Mouse (Mus musculus): ENCODE data around the gene Slc38a3. TPM values are rescaled to one million over a fixed set of nuclear protein-coding genes. Genes with fewer than 3 reads are reported as not detected.

Slc38a3 gene
- polyA plus RNA-seq, 1 experiment from 2014 or later = 32.9 TPM

DNA sequence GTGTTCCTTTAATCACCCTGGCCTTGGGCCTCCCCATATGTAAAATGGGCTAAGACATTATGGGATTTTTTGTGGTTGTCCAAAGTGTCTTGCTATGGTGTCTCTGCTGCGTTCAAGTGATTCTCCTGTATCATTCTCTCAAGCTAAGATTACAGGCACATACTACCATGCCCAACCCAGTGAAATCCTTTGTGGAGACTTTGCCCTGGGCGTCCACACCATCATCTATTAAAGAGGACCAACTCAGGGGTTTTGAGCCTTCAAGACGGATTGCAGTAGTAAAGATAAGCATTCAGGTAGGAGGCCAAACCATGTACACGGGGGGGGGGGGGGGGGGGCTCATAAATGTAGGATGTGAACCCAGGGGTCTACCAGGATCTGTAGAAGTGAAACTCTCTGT is 14.7 kb downstream of the Slc38a3 start:
- Histone ChIP-seq H3K4me1 (ENCODE audit: control insufficient read depth, insufficient read depth, low read length) (peaks cover 24% of the 10 kb centered on the region), H3K9ac (ENCODE audit: low read length) (no peak overlapping the region), H3K9me3 (replicated peaks; ENCODE audit: control insufficient read depth, low read length) (no peaks in the 10 kb centered on the region), H3K27ac (ENCODE audit: low read depth, low read length) (no peak overlapping the region), H3K36me3 (ENCODE audit: control insufficient read depth, insufficient read depth, low read length) (no peaks in the 10 kb centered on the region), H3K27me3 (replicated peaks; ENCODE audit: control insufficient read depth, insufficient read depth, low read length) (no peaks in the 10 kb centered on the region), H3K4me3 (ENCODE audit: low read depth, low read length) (no peak overlapping the region), H3K4me2 (ENCODE audit: low read length) (no peak overlapping the region)
- DNase-seq (ENCODE audit: low spot score) (no peak), ATAC-seq (no peak)
- WGBS = 84% methylated on average over 4 of the region's 4 CpGs

DNA sequence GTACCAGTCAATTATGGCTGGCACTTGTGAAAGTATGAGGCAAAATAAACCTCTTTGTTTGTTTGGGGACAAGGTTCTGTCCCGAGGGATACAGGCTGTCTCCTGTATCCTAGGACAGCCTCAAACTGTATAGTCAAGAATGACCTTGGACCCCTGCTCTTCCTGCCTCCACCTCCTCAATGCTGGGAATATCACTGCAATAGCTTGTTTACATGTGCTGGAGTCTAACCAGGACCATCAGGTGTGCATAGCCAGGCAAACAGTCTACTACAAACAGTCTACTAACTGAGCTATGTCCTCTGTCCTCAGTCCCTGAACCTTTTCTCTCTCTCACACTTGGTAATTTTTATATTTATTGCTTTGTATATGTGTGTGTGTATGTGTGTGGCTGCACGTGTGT is 15.9 kb downstream of the Slc38a3 start:
- Histone ChIP-seq H3K36me3 (ENCODE audit: control insufficient read depth, insufficient read depth, low read length) (no peaks in the 10 kb centered on the region), H3K4me1 (ENCODE audit: control insufficient read depth, insufficient read depth, low read length) (peaks cover 23% of the 10 kb centered on the region), H3K4me2 (ENCODE audit: low read length) (no peak overlapping the region), H3K9me3 (replicated peaks; ENCODE audit: control insufficient read depth, low read length) (no peaks in the 10 kb centered on the region), H3K9ac (ENCODE audit: low read length) (no peak overlapping the region), H3K4me3 (ENCODE audit: low read depth, low read length) (no peak overlapping the region), H3K27me3 (replicated peaks; ENCODE audit: control insufficient read depth, insufficient read depth, low read length) (no peaks in the 10 kb centered on the region), H3K27ac (ENCODE audit: low read depth, low read length) (no peak overlapping the region)
- 82% methylated on average over 2 of the region's 2 CpGs for WGBS
- DNase-seq (ENCODE audit: low spot score) = no peak
- ATAC-seq = no peak

DNA sequence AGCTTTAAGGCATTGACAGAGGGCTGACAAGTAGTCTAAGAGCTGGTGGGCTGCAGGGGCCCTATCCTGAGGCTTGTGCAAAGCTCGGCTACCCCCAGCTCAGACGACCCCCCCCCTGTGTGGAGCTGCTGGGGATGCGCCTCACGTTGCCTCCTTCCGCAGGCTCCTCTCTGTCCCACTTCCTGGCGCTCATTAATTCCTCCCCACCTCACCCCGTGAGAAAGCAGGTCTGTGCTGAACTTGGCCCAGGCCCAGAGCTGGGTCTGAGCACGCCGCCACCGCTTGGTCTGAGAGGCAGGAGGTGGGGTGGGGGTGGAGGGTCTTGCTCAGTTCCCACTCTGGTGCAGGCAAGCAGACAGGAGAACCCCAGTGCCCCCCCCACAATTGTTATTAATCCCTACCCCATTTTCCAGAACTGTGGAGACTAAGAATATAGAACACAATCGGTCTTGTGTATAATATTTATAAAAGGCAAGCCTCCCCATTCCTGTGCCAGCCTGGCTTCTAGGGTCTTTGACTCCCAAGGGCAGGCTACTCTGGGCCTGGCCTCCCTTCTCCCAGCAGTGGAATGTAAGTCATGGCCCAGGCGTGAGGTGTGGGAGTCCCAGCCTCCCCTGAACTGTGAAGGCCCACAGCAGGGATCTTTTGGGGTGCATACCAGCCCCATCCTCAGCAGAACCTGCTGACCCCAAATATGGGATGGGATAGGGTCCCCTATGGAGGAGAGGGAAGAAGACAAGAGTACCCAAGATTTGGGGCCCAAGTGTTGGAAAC is 18.4 kb downstream of the Slc38a3 start:
- peak overlapping the region; percentile 74 for H3K27ac ChIP-seq (ENCODE audit: low read depth, low read length)
- H3K4me3 ChIP-seq (ENCODE audit: low read depth, low read length) = no peak overlapping the region
- H3K9me3 ChIP-seq (replicated peaks; ENCODE audit: control insufficient read depth, low read length) = no peaks in the 10 kb centered on the region
- 12% methylated on average over 12 of the region's 12 CpGs for WGBS
- peaks cover 23% of the 10 kb centered on the region for H3K4me1 ChIP-seq (ENCODE audit: control insufficient read depth, insufficient read depth, low read length)
- no peak overlapping the region for H3K4me2 ChIP-seq (ENCODE audit: low read length)
- H3K36me3 ChIP-seq (ENCODE audit: control insufficient read depth, insufficient read depth, low read length) = no peaks in the 10 kb centered on the region
- ATAC-seq (peak; percentile 86), DNase-seq (ENCODE audit: low spot score) (peak; percentile 76)
- no peak overlapping the region for H3K9ac ChIP-seq (ENCODE audit: low read length)
- H3K27me3 ChIP-seq (replicated peaks; ENCODE audit: control insufficient read depth, insufficient read depth, low read length) = no peaks in the 10 kb centered on the region

DNA sequence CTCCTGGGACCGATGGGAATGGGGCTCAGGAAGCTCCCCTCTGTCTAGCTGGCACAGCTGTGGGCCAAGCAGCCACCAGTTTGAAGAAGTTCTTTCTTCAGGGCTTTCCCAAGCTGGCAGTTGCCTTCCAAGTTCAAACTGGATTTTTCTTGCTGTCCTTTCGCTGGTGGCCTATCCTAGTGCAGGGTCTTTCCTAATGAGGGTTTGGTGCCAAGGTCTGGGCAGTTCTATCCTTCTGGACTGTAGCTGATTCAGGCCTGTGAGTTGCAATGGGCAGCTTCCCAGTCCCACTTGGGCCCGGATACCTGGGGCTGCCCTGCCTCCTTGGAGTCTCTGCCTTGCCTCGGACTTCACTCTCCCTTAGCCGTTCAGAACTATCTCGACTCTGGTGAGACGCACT is 19.1 kb downstream of the Slc38a3 start:
- ATAC-seq (no peak), DNase-seq (ENCODE audit: low spot score) (no peak)
- no peak overlapping the region for H3K9ac ChIP-seq (ENCODE audit: low read length)
- no peaks in the 10 kb centered on the region for H3K36me3 ChIP-seq (ENCODE audit: control insufficient read depth, insufficient read depth, low read length)
- H3K4me3 ChIP-seq (ENCODE audit: low read depth, low read length) = no peak overlapping the region
- 53% methylated on average over 7 of the region's 7 CpGs for WGBS
- H3K27ac ChIP-seq (ENCODE audit: low read depth, low read length) = peak overlapping the region; percentile 74
- H3K4me2 ChIP-seq (ENCODE audit: low read length) = no peak overlapping the region
- H3K4me1 ChIP-seq (ENCODE audit: control insufficient read depth, insufficient read depth, low read length) = peaks cover 23% of the 10 kb centered on the region
- no peaks in the 10 kb centered on the region for H3K27me3 ChIP-seq (replicated peaks; ENCODE audit: control insufficient read depth, insufficient read depth, low read length)
- no peaks in the 10 kb centered on the region for H3K9me3 ChIP-seq (replicated peaks; ENCODE audit: control insufficient read depth, low read length)

DNA sequence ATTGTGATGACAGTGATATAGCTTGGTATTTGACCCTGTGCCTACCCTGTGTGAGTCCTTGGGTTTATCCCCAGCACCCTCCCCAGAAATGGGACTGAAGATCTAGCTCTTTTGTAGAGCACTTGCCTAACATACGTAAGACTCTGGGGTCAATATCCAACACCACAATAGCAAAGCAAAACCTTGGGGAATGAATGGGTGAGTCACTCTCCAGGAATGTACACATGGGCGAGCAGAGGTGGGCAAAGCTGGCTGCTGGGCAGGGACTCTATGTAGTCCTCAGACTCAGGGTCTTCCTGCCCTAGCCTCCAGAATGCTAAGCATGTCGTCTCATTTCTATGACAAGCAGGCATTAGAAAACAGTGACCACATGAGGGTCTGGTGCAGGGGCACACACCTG is 20.6 kb downstream of the Slc38a3 start:
- 0 out of 2 replicates have a peak, but pooled peaks cover 2% of the 10 kb centered on the region for H3K27me3 ChIP-seq (replicated peaks; ENCODE audit: control insufficient read depth, insufficient read depth, low read length)
- WGBS = 72% methylated on average over 3 of the region's 3 CpGs

DNA sequence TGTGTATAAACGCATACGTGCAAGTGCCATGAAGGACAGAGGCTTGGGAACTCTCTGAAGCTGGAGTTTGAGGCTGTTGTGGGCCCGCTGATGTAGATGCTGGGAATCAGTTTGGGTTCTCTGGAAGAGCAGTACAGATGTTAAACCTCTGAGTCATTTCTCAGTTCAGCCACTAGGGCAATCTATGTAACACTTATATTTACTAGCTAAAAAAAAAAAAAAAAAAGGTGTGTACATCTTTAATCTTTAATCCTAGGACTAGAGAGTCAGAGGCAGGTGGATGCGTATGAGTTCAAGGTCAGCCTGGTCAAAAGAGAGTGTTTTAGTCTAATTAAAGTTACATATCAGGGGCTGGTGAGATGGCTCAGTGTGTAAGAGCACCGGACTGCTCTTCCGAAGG is 22.4 kb downstream of the Slc38a3 start:
- peaks cover 28% of the 10 kb centered on the region for H3K4me1 ChIP-seq (ENCODE audit: control insufficient read depth, insufficient read depth, low read length)
- 81% methylated on average over 6 of the region's 6 CpGs for WGBS
- H3K4me3 ChIP-seq (ENCODE audit: low read depth, low read length) = no peak overlapping the region
- 0 out of 2 replicates have a peak, but pooled peaks cover 2% of the 10 kb centered on the region for H3K27me3 ChIP-seq (replicated peaks; ENCODE audit: control insufficient read depth, insufficient read depth, low read length)
- ATAC-seq = no peak
- no peak overlapping the region for H3K27ac ChIP-seq (ENCODE audit: low read depth, low read length)
- H3K9me3 ChIP-seq (replicated peaks; ENCODE audit: control insufficient read depth, low read length) = no peaks in the 10 kb centered on the region
- DNase-seq (ENCODE audit: low spot score) = no peak
- no peak overlapping the region for H3K4me2 ChIP-seq (ENCODE audit: low read length)
- H3K36me3 ChIP-seq (ENCODE audit: control insufficient read depth, insufficient read depth, low read length) = no peaks in the 10 kb centered on the region
- no peak overlapping the region for H3K9ac ChIP-seq (ENCODE audit: low read length)

More for the DNA sequence above, 20.6 kb downstream of the Slc38a3 start:
- Histone ChIP-seq H3K27ac (ENCODE audit: low read depth, low read length) (no peak overlapping the region), H3K4me3 (ENCODE audit: low read depth, low read length) (no peak overlapping the region), H3K36me3 (ENCODE audit: control insufficient read depth, insufficient read depth, low read length) (no peaks in the 10 kb centered on the region), H3K4me1 (ENCODE audit: control insufficient read depth, insufficient read depth, low read length) (peaks cover 28% of the 10 kb centered on the region), H3K9me3 (replicated peaks; ENCODE audit: control insufficient read depth, low read length) (no peaks in the 10 kb centered on the region), H3K4me2 (ENCODE audit: low read length) (no peak overlapping the region), H3K9ac (ENCODE audit: low read length) (no peak overlapping the region)
- ATAC-seq (no peak), DNase-seq (ENCODE audit: low spot score) (no peak)

DNA sequence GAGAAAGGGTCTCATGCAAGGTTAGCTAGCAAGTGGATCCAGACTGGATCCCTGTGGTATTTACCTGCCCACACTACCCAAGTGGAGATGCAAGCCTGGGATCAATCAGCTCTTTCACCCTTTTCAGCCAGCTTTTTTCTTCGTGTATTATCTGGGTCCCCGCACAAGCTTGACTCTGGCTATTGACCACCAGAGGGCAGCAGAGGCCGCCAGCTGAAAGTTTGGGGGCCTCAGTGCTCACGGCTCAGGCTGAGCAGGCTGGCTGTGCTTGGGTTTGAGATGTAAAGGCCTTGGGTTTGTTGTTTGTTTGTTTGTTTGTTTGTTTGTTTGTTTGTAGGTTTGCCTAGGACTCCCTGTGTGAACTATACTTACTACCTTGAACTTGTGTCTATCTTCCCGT is 23.8 kb downstream of the Slc38a3 start:
- no peaks in the 10 kb centered on the region for H3K9me3 ChIP-seq (replicated peaks; ENCODE audit: control insufficient read depth, low read length)
- H3K4me2 ChIP-seq (ENCODE audit: low read length) = no peak overlapping the region
- 0 out of 2 replicates have a peak, but pooled peaks cover 2% of the 10 kb centered on the region for H3K27me3 ChIP-seq (replicated peaks; ENCODE audit: control insufficient read depth, insufficient read depth, low read length)
- no peak overlapping the region for H3K27ac ChIP-seq (ENCODE audit: low read depth, low read length)
- H3K4me1 ChIP-seq (ENCODE audit: control insufficient read depth, insufficient read depth, low read length) = peaks cover 16% of the 10 kb centered on the region
- 12% methylated on average over 5 of the region's 5 CpGs for WGBS
- H3K9ac ChIP-seq (ENCODE audit: low read length) = no peak overlapping the region
- H3K4me3 ChIP-seq (ENCODE audit: low read depth, low read length) = no peak overlapping the region
- DNase-seq (ENCODE audit: low spot score) = peak; percentile 91
- peak; percentile 81 for ATAC-seq
- H3K36me3 ChIP-seq (ENCODE audit: control insufficient read depth, insufficient read depth, low read length) = no peaks in the 10 kb centered on the region

DNA sequence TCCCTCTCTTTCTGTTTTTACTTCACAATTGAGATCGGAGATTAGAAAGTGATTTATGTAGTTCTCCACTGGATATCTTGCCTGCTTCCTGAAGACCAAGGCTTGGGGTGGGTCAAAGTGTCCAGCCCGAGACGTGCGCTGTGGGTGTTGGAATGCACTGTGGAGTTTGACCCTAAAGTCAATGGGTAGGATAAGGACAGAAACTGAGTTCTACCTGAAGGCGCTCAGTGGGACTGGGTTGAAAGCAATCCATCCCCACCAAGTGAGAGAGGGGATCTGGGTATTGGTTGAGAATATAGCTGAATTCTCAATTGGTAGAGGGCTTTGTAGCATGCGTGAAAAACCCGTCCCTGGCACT is 24.2 kb downstream of the Slc38a3 start:
- peak overlapping the region; percentile 64; the same call in 1 of the 2 replicates for H3K9ac ChIP-seq (ENCODE audit: low read length)
- H3K27ac ChIP-seq (ENCODE audit: low read depth, low read length) = no peak overlapping the region
- peaks cover 12% of the 10 kb centered on the region; the same call in 1 of the 2 replicates for H3K4me1 ChIP-seq (ENCODE audit: control insufficient read depth, insufficient read depth, low read length)
- H3K27me3 ChIP-seq (replicated peaks; ENCODE audit: control insufficient read depth, insufficient read depth, low read length) = 0 out of 2 replicates have a peak, but pooled peaks cover 2% of the 10 kb centered on the region
- WGBS = 64% methylated on average over 7 of the region's 7 CpGs
- no peak overlapping the region for H3K4me3 ChIP-seq (ENCODE audit: low read depth, low read length)
- DNase-seq (ENCODE audit: low spot score) (no peak), ATAC-seq (no peak)
- 0 out of 2 replicates have a peak overlapping the region, but pooled peaks have one; percentile 63 for H3K4me2 ChIP-seq (ENCODE audit: low read length)
- no peaks in the 10 kb centered on the region for H3K36me3 ChIP-seq (ENCODE audit: control insufficient read depth, insufficient read depth, low read length)
- no peaks in the 10 kb centered on the region for H3K9me3 ChIP-seq (replicated peaks; ENCODE audit: control insufficient read depth, low read length)

DNA sequence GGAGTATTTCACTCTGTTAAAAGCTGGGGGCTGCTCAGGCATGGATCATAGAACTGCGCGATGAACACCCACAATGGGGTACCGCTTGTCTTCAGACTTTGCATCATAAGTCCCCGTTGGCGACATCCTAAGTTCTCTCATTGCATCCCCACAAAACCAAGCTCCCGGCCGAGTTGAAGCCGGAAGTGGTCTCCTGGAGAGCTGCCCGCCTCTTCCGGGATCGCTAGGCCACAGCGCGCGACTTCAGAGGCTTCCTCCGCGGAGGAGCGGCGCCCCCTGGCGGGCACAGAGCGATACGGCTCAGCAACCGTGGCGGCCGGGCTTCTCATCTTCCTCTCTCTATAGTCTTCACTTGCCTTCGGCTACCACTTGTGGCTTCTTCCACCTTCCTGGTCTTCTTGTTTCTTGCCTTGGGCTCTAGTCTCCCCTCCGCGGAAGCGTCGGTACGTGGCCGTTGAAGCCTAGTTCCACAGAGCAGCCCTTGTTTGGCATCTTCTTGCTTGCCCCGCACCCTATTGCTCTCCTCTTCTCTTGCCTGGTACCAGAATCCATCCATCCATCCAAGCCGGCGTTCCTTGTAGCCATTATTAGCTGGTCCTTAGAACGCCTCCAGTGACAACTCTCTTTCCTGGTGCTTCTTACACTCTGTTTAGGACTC is 24.7 kb downstream of the Slc38a3 start:
- WGBS = 5% methylated on average over 35 of the region's 35 CpGs
- ATAC-seq = peak; percentile 84
- H3K4me2 ChIP-seq (ENCODE audit: low read length) = peak overlapping the region; percentile 63

More for the DNA sequence above, 24.7 kb downstream of the Slc38a3 start:
- peak overlapping the region; percentile 31 for H3K4me3 ChIP-seq (ENCODE audit: low read depth, low read length)
- H3K9ac ChIP-seq (ENCODE audit: low read length) = peak overlapping the region; percentile 64
- peak; percentile 95 for DNase-seq (ENCODE audit: low spot score)
- peaks cover 7% of the 10 kb centered on the region; the same call in 1 of the 2 replicates for H3K4me1 ChIP-seq (ENCODE audit: control insufficient read depth, insufficient read depth, low read length)
- H3K27me3 ChIP-seq (replicated peaks; ENCODE audit: control insufficient read depth, insufficient read depth, low read length) = 0 out of 2 replicates have a peak, but pooled peaks cover 2% of the 10 kb centered on the region
- no peaks in the 10 kb centered on the region for H3K9me3 ChIP-seq (replicated peaks; ENCODE audit: control insufficient read depth, low read length)
- no peaks in the 10 kb centered on the region for H3K36me3 ChIP-seq (ENCODE audit: control insufficient read depth, insufficient read depth, low read length)
- peak overlapping the region; percentile 61; the same call in 1 of the 2 replicates for H3K27ac ChIP-seq (ENCODE audit: low read depth, low read length)
